Mouse (Mus musculus) olfactory bulb, adult 2 months (tissue): ENCODE measurements around the gene Olfr1428.
"Not testable (repeated sequence)": the region's sequence is repeated elsewhere in the genome, so short reads cannot be mapped to it uniquely, and the experiment has no call there.

Experiments
- CTCF ChIP-seq: fragments of 200-500 bp; IDR thresholded peaks from 2 replicates; pipeline ENCODE4 v1.5.1; 2012; ENCODE audit warnings: low read depth, mild to moderate bottlenecking, low read length, moderate library complexity; ENCODE audit not compliant: insufficient read depth
- POLR2A ChIP-seq: fragments of 200-500 bp; IDR thresholded peaks from 2 replicates; pipeline ENCODE4 v1.6.1; 2012; ENCODE audit warnings: mild to moderate bottlenecking, low read depth, low read length, moderate library complexity; ENCODE audit not compliant: insufficient read depth

DNA sequence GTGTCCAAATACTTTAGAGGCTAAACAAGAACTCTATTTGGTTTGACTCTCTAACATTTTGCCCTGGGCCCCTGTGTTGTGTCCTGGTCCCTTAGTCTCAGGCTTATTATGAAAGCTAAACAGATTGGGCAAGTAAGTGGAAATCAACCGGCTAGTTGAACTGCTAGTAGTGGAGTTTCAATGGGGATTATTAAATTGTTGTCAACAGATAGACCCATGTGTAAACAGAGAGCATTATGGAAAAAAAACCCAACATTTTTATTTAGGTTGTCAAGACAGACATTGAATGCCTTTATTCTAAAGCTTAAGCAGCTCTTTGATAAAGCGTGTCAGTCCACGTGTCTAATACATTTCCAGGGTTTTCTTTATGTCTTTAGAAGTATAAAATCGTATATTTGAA is 38.1 kb downstream of the Olfr1428 start, which contains the start of gene Olfr1425:
- TF ChIP-seq CTCF, POLR2A: not testable (repeated sequence)
